Mouse (Mus musculus): ENCODE results near the gene Adh5. TPM values are rescaled to one million over a fixed set of nuclear protein-coding genes. Genes with fewer than 3 reads are reported as not detected.
A peak's percentile ranks its signal among the peaks of the same experiment; 100 is the strongest.
"Not testable (repeated sequence)": the region's sequence is repeated elsewhere in the genome, so short reads cannot be mapped to it uniquely, and the experiment has no call there.

Adh5 gene
- polyA plus RNA-seq, 1 experiment from 2014 or later: 207 TPM

GRCm38 (mm10) chr3:138460260-138460659 lies 17.4 kb downstream of the Adh5 start:
- Histone ChIP-seq H3K9ac (replicated peaks) (no peak overlapping the region), H3K4me3 (replicated peaks) (no peak overlapping the region), H3K9me3 (no peaks in the 10 kb centered on the region), H3K27me3 (no peaks in the 10 kb centered on the region), H3K4me2 (no peak overlapping the region), H3K4me1 (replicated peaks) (no peaks in the 10 kb centered on the region), H3K27ac (no peak overlapping the region), H3K36me3 (peaks cover 91% of the 10 kb centered on the region)
- no peak for ATAC-seq (ENCODE audit: insufficient number of reproducible peaks, insufficient read depth, low FRiP score, low TSS enrichment, low read depth)
- WGBS: 85% methylated on average over 13 of the region's 13 CpGs

GRCm38 (mm10) chr3:138461832-138462231 lies 18.9 kb downstream of the Adh5 start:
- Histone ChIP-seq H3K36me3 (peaks cover 90% of the 10 kb centered on the region), H3K4me3 (replicated peaks) (no peak overlapping the region), H3K4me1 (replicated peaks) (no peaks in the 10 kb centered on the region), H3K27ac (no peak overlapping the region), H3K27me3 (no peaks in the 10 kb centered on the region), H3K4me2 (no peak overlapping the region), H3K9ac (replicated peaks) (no peak overlapping the region), H3K9me3 (no peaks in the 10 kb centered on the region)
- no peak for ATAC-seq (ENCODE audit: insufficient number of reproducible peaks, insufficient read depth, low FRiP score, low TSS enrichment, low read depth)
- WGBS: 92% methylated on average over 3 of the region's 3 CpGs

- H3K27ac ChIP-seq: no peak overlapping the region
- 70% methylated on average over 2 of the region's 2 CpGs for WGBS
- H3K4me2 ChIP-seq: no peak overlapping the region
- H3K4me1 ChIP-seq (replicated peaks): no peaks in the 10 kb centered on the region
- H3K9ac ChIP-seq (replicated peaks): no peak overlapping the region
- no peak overlapping the region for H3K4me3 ChIP-seq (replicated peaks)
- 0 out of 2 replicates have a peak, but pooled peaks have one; percentile 26 for ATAC-seq (ENCODE audit: insufficient number of reproducible peaks, insufficient read depth, low FRiP score, low TSS enrichment, low read depth)
- H3K9me3 ChIP-seq: no peaks in the 10 kb centered on the region
- no peaks in the 10 kb centered on the region for H3K27me3 ChIP-seq
- H3K36me3 ChIP-seq: peaks cover 88% of the 10 kb centered on the region
Measured at GRCm38 (mm10) chr3:138463137-138463536, 20.2 kb downstream of the Adh5 start.

GRCm38 (mm10) chr3:138463807-138464206 lies 20.9 kb downstream of the Adh5 start:
- H3K36me3 ChIP-seq: peaks cover 88% of the 10 kb centered on the region
- H3K4me3 ChIP-seq (replicated peaks): no peak overlapping the region
- H3K4me1 ChIP-seq (replicated peaks): no peaks in the 10 kb centered on the region
- no peak for ATAC-seq (ENCODE audit: insufficient number of reproducible peaks, insufficient read depth, low FRiP score, low TSS enrichment, low read depth)
- no peak overlapping the region for H3K27ac ChIP-seq
- WGBS: 92% methylated on average over 6 of the region's 6 CpGs
- H3K4me2 ChIP-seq: no peak overlapping the region
- no peaks in the 10 kb centered on the region for H3K27me3 ChIP-seq
- no peaks in the 10 kb centered on the region for H3K9me3 ChIP-seq
- no peak overlapping the region for H3K9ac ChIP-seq (replicated peaks)

GRCm38 (mm10) chr3:138464573-138465147 lies 21.8 kb downstream of the Adh5 start:
- 71% methylated on average over 16 of the region's 16 CpGs for WGBS
- ATAC-seq (ENCODE audit: insufficient number of reproducible peaks, insufficient read depth, low FRiP score, low TSS enrichment, low read depth): no peak

GRCm38 (mm10) chr3:138466656-138467055 lies 23.8 kb downstream of the Adh5 start:
- H3K4me3 ChIP-seq (replicated peaks); H3K9me3 ChIP-seq; H3K9ac ChIP-seq (replicated peaks); ATAC-seq (ENCODE audit: insufficient number of reproducible peaks, insufficient read depth, low FRiP score, low TSS enrichment, low read depth); H3K27me3 ChIP-seq; H3K4me2 ChIP-seq; H3K27ac ChIP-seq; H3K4me1 ChIP-seq (replicated peaks): not testable (repeated sequence)
- 95% methylated on average over 1 of the region's 1 CpGs for WGBS
- H3K36me3 ChIP-seq: peaks cover 87% of the 10 kb centered on the region

More at GRCm38 (mm10) chr3:138464573-138465147, 21.8 kb downstream of the Adh5 start:
- H3K9ac ChIP-seq (replicated peaks): no peak overlapping the region
- no peaks in the 10 kb centered on the region for H3K9me3 ChIP-seq
- no peak overlapping the region for H3K4me3 ChIP-seq (replicated peaks)
- no peaks in the 10 kb centered on the region for H3K4me1 ChIP-seq (replicated peaks)
- H3K27ac ChIP-seq: 0 out of 2 replicates have a peak overlapping the region, but pooled peaks have one; percentile 18
- H3K4me2 ChIP-seq: no peak overlapping the region
- no peaks in the 10 kb centered on the region for H3K27me3 ChIP-seq
- peaks cover 89% of the 10 kb centered on the region for H3K36me3 ChIP-seq

- Histone ChIP-seq H3K36me3 (peaks cover 67% of the 10 kb centered on the region), H3K9ac (replicated peaks) (no peak overlapping the region), H3K4me1 (replicated peaks) (no peaks in the 10 kb centered on the region), H3K4me3 (replicated peaks) (no peak overlapping the region), H3K4me2 (no peak overlapping the region), H3K27ac (no peak overlapping the region), H3K9me3 (no peaks in the 10 kb centered on the region), H3K27me3 (no peaks in the 10 kb centered on the region)
- 79% methylated on average over 3 of the region's 3 CpGs for WGBS
- no peak for ATAC-seq (ENCODE audit: insufficient number of reproducible peaks, insufficient read depth, low FRiP score, low TSS enrichment, low read depth)
Measured at GRCm38 (mm10) chr3:138471066-138471465, 28.2 kb downstream of the Adh5 start.

- Histone ChIP-seq H3K9ac (replicated peaks) (no peak overlapping the region), H3K36me3 (peaks cover 48% of the 10 kb centered on the region)
- 94% methylated on average over 8 of the region's 8 CpGs for WGBS
Measured at GRCm38 (mm10) chr3:138479489-138479888, 36.6 kb downstream of the Adh5 start.

GRCm38 (mm10) chr3:138481526-138482284 lies 38.8 kb downstream of the Adh5 start:
- WGBS: 86% methylated on average over 14 of the region's 14 CpGs
- Histone ChIP-seq H3K27me3 (no peaks in the 10 kb centered on the region), H3K9ac (replicated peaks) (no peak overlapping the region), H3K27ac (no peak overlapping the region), H3K4me3 (replicated peaks) (no peak overlapping the region), H3K9me3 (peaks cover 9% of the 10 kb centered on the region; the same call in 1 of the 2 replicates), H3K4me2 (no peak overlapping the region), H3K36me3 (peaks cover 66% of the 10 kb centered on the region), H3K4me1 (replicated peaks) (no peaks in the 10 kb centered on the region)
- no peak for ATAC-seq (ENCODE audit: insufficient number of reproducible peaks, insufficient read depth, low FRiP score, low TSS enrichment, low read depth)

More at GRCm38 (mm10) chr3:138479489-138479888, 36.6 kb downstream of the Adh5 start:
- Histone ChIP-seq H3K27ac (no peak overlapping the region), H3K4me2 (no peak overlapping the region), H3K4me1 (replicated peaks) (no peaks in the 10 kb centered on the region), H3K27me3 (no peaks in the 10 kb centered on the region), H3K4me3 (replicated peaks) (no peak overlapping the region), H3K9me3 (peaks cover under 1% of the 10 kb centered on the region; the same call in 1 of the 2 replicates)
- ATAC-seq (ENCODE audit: insufficient number of reproducible peaks, insufficient read depth, low FRiP score, low TSS enrichment, low read depth): no peak

GRCm38 (mm10) chr3:138483240-138483639 lies 40.3 kb downstream of the Adh5 start:
- H3K27me3 ChIP-seq: no peaks in the 10 kb centered on the region

GRCm38 (mm10) chr3:138488584-138489326 lies 45.9 kb downstream of the Adh5 start:
- peak; percentile 1; the same call in 1 of the 2 replicates for ATAC-seq (ENCODE audit: insufficient number of reproducible peaks, insufficient read depth, low FRiP score, low TSS enrichment, low read depth)
- peaks cover 19% of the 10 kb centered on the region for H3K36me3 ChIP-seq

More at GRCm38 (mm10) chr3:138483240-138483639, 40.3 kb downstream of the Adh5 start:
- Histone ChIP-seq H3K9me3 (peaks cover 9% of the 10 kb centered on the region; the same call in 1 of the 2 replicates), H3K4me3 (replicated peaks) (no peak overlapping the region), H3K27ac (no peak overlapping the region), H3K4me1 (replicated peaks) (peaks cover 8% of the 10 kb centered on the region), H3K4me2 (no peak overlapping the region), H3K9ac (replicated peaks) (no peak overlapping the region), H3K36me3 (peaks cover 62% of the 10 kb centered on the region)
- 92% methylated on average over 2 of the region's 2 CpGs for WGBS
- ATAC-seq (ENCODE audit: insufficient number of reproducible peaks, insufficient read depth, low FRiP score, low TSS enrichment, low read depth): no peak

More at GRCm38 (mm10) chr3:138488584-138489326, 45.9 kb downstream of the Adh5 start:
- peak overlapping the region; percentile 90 for H3K4me3 ChIP-seq (replicated peaks)
- peak overlapping the region; percentile 81 for H3K27ac ChIP-seq
- under 1% methylated on average over 57 of the region's 61 CpGs for WGBS
- no peaks in the 10 kb centered on the region for H3K27me3 ChIP-seq
- peak overlapping the region; percentile 82 for H3K4me2 ChIP-seq
- peak overlapping the region; percentile 93 for H3K9ac ChIP-seq (replicated peaks)
- peaks cover 9% of the 10 kb centered on the region for H3K4me1 ChIP-seq (replicated peaks)
- peaks cover 9% of the 10 kb centered on the region; the same call in 1 of the 2 replicates for H3K9me3 ChIP-seq

Data from limb, embryonic 12.5 days (tissue).